Mouse (Mus musculus) lung, embryonic 14.5 days (tissue): ENCODE data around the gene Rassf5. TPM values are rescaled to one million over a fixed set of nuclear protein-coding genes. Genes with fewer than 3 reads are reported as not detected.
A peak's percentile ranks its signal among the peaks of the same experiment; 100 is the strongest.
"Not testable (repeated sequence)": the region's sequence is repeated elsewhere in the genome, so short reads cannot be mapped to it uniquely, and the experiment has no call there.

ENCODE experiments used
- ATAC-seq: fragments of 200-750 bp; cut with Nextera tagmentation; 2 replicates; pipeline ENCODE4 v1.8.0; 2017; ENCODE audit warnings: mild to moderate bottlenecking, moderate TSS enrichment, moderate library complexity; ENCODE audit not compliant: insufficient read depth
- DNase-seq: peaks from one replicate; pipeline ENCODE4 v3.0.0-alpha.2; 2015
- H3K27ac ChIP-seq: fragments of 300-500 bp; sonication (generic); 2 replicates; pipeline ENCODE4 v1.5.1; 2014; ENCODE audit warnings: low read depth, mild to moderate bottlenecking, moderate library complexity
- H3K27me3 ChIP-seq: fragments of 300-500 bp; sonication (generic); 2 replicates; pipeline ENCODE4 v1.6.1; 2014; ENCODE audit warnings: low read length, control low read depth; ENCODE audit not compliant: insufficient read depth
- H3K36me3 ChIP-seq: fragments of 300-500 bp; sonication (generic); 2 replicates; pipeline ENCODE4 v1.6.1; 2014; ENCODE audit warnings: control low read depth; ENCODE audit not compliant: insufficient read depth
- H3K4me1 ChIP-seq: fragments of 300-500 bp; sonication (generic); 2 replicates; pipeline ENCODE4 v1.6.1; 2014; ENCODE audit warnings: antibody characterized with exemption, control low read depth; ENCODE audit not compliant: insufficient read depth
- H3K4me2 ChIP-seq: fragments of 300-500 bp; sonication (generic); 2 replicates; pipeline ENCODE4 v1.6.1; 2014; ENCODE audit warnings: mild to moderate bottlenecking
- H3K4me3 ChIP-seq: fragments of 300-500 bp; sonication (generic); 2 replicates; pipeline ENCODE4 v1.5.1; 2014; ENCODE audit warnings: low read depth, low read length
- H3K9ac ChIP-seq: fragments of 300-500 bp; sonication (generic); 2 replicates; pipeline ENCODE4 v1.6.1; 2014
- H3K9me3 ChIP-seq: fragments of 300-500 bp; sonication (generic); 2 replicates; pipeline ENCODE4 v1.6.1; 2016; ENCODE audit warnings: low read depth, low read length, control low read depth
- CTCF ChIP-seq: IDR thresholded peaks from 2 replicates; pipeline ENCODE4 v1.5.1; 2016; ENCODE audit warnings: antibody characterized with exemption, low read depth
- WGBS: fragments of 180-500 bp; shearing (Covaris S2); extraction: QIAGEN DNeasy Blood & Tissue Kit; methylation state at CpG from one replicate; pipeline ENCODE4 v1.1.7; 2014; 5-methylcytosine and 5-hydroxymethylcytosine counted together
- polyA plus RNA-seq: library from polyadenylated mRNA; unstranded; fragments of >200 nt; fragmentation: Nextera tagmentation; extraction: Ambion mirVana; gene quantifications from 2 replicates; pipeline ENCODE4 v1.2.1, GENCODE M21; 2014

Gene Rassf5
- polyA plus RNA-seq, 1 experiment from 2014 or later: 3.1 TPM

DNA sequence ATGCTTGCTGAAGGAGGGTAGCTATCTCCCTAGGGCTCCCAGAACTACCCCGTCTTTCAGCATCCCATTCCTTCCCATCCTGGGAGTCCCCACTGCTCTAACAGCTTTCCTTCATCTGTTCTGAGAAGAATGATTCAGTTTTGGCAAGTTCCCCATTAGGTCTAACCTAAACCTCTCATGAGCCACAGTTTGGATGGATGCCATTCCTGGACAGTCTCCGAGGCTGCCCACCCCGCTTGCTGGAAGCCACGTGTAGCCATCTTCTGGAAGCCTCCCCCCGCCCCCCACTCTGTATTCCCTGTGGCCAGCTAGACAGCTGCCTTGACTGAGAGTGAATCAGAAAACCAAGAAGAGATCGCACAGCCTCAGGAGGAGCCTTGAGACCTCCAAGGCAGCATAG is 12.2 kb upstream of the Rassf5 start:
- no peak for TF ChIP-seq CTCF
- no peak for ATAC-seq

GRCm38 (mm10) chr1:131252516-131253250 is 7.6 kb upstream of the Rassf5 start:
- WGBS: 63% methylated on average over 7 of the region's 7 CpGs
- H3K27ac ChIP-seq: not testable (repeated sequence)

More for the DNA sequence above, 12.2 kb upstream of the Rassf5 start:
- DNase-seq: no peak
- Histone ChIP-seq H3K4me3 (no peak overlapping the region), H3K9ac (no peak overlapping the region), H3K9me3 (no peaks in the 10 kb centered on the region), H3K4me1 (no peaks in the 10 kb centered on the region), H3K27ac (no peak overlapping the region), H3K4me2 (no peak overlapping the region), H3K36me3 (no peaks in the 10 kb centered on the region), H3K27me3 (no peaks in the 10 kb centered on the region)
- WGBS: 69% methylated on average over 6 of the region's 6 CpGs

DNA sequence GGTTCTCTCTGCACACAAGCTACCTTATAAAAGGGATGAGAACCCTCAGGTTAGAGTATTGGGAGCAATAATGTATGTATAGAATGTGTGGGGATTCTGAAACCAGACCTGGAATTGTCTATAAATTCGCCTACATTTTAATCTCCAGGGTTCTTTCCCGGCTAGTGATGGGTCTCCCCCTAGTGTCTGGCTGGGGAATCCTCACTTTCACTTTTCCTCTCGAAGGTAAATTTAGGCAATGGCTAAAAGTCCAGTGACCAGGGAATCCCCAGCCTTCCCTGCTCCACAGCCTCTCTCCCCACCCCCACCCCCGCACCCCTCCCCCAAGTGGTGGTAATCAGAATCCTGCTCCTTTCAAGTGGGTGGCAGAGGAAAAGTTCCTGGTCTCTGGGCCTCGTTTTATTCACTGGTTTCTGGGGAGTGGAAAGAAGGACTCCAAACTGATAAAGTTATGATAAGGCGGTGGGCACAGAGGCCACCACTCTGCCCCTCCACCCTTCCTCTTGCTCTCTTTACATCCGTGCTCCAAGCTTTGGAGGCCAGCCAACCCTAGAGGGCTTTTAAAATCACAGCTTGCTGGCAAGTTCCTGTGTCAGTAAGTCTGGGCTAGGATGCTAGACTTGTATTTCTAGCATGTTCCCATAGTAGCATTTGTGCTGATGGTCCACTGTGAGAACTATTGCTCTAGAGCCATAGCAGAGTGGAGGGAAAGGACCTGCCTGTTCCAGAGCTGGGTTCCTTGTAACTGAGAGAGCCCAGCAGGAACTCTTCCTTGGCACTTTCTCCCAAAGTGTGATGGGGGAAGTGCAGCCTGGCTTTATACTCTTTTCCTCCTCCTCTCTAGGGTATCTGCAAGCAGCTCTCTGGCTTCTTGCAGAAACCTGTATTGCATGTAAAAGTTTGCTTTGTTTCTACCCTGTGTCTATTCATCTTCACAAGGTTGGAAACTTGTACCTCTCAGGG is 1.7 kb upstream of the Rassf5 start:
- Histone ChIP-seq H3K4me1 (peaks cover 6% of the 10 kb centered on the region; the same call in 1 of the 2 replicates), H3K4me2 (peak overlapping the region; percentile 99), H3K9me3 (no peaks in the 10 kb centered on the region), H3K27ac (no peak overlapping the region), H3K4me3 (no peak overlapping the region), H3K9ac (no peak overlapping the region), H3K36me3 (no peaks in the 10 kb centered on the region), H3K27me3 (peaks cover 33% of the 10 kb centered on the region)
- under 1% methylated on average over 7 of the region's 7 CpGs for WGBS
- peak; percentile 72 for TF ChIP-seq CTCF
- DNase-seq (peak; percentile 84), ATAC-seq (peak; percentile 19; the same call in 1 of the 2 replicates)

More at GRCm38 (mm10) chr1:131252516-131253250, 7.6 kb upstream of the Rassf5 start:
- H3K4me2 ChIP-seq, H3K9me3 ChIP-seq, H3K27me3 ChIP-seq, ATAC-seq, H3K4me1 ChIP-seq, DNase-seq, H3K9ac ChIP-seq, H3K4me3 ChIP-seq, H3K36me3 ChIP-seq: not testable (repeated sequence)

DNA sequence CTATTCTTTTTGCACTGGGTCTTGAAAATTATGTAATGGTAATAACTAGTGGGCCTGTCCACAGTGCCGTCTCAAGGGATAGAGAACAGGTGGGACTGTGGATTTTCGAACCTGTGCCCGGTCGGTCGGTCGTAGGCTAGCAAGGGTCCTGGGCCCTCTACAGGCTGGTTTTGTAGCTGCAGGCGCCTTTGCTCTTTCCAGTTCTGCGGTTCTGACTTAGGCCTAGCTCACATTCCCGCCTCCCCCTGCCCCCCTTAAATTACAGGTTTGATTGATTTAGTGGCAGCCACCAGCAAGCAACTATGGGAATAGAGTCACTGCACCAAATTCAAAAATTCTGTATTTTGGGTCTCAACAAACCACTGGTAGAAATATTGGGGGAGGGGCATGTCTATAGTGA is 868 bp upstream of the Rassf5 start:
- DNase-seq (peak; percentile 71), ATAC-seq (peak; percentile 48)
- Histone ChIP-seq H3K27ac (no peak overlapping the region), H3K4me3 (peak overlapping the region; percentile 66), H3K27me3 (peaks cover 34% of the 10 kb centered on the region), H3K9ac (no peak overlapping the region), H3K9me3 (no peaks in the 10 kb centered on the region), H3K4me2 (peak overlapping the region; percentile 99), H3K4me1 (peaks cover 6% of the 10 kb centered on the region; the same call in 1 of the 2 replicates), H3K36me3 (no peaks in the 10 kb centered on the region)
- 6% methylated on average over 9 of the region's 9 CpGs for WGBS
- peak; percentile 56 for TF ChIP-seq CTCF

DNA sequence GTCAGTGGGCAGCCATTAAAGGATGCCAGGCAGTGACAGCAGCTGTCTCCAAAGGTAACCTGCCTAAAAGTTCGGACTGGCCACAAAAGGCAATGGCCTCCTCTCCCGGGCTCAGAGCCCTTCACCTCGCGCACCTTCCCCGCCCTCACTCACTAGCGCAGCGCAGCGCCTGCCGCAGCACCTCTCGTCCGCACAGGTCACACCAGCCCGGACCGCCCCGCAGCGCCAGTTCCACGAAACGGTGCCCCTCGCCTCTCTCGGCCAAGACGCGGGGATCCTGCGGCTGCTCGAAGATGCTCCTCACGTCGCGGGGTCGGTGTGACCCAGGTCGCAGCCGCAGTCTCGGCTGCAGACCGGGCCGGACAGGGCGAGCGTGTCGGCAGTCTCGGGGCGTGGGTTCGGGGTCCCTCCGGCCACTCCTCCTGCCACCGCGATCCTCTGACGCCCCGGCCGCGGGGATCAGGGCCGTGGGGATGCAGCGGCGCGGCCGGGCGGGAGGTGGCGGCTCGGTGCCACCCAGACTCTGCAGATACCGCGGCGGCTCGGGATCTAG is 446 bp downstream of the Rassf5 start:
- Histone ChIP-seq H3K27me3 (peaks cover 34% of the 10 kb centered on the region), H3K9ac (peak overlapping the region; percentile 67), H3K9me3 (no peaks in the 10 kb centered on the region), H3K4me3 (peak overlapping the region; percentile 66), H3K27ac (no peak overlapping the region), H3K4me2 (peak overlapping the region; percentile 99), H3K4me1 (peaks cover 6% of the 10 kb centered on the region; the same call in 1 of the 2 replicates), H3K36me3 (no peaks in the 10 kb centered on the region)
- DNase-seq: no peak
- peak; percentile 1; the same call in 1 of the 2 replicates for ATAC-seq
- 1% methylated on average over 55 of the region's 57 CpGs for WGBS
- no peak for TF ChIP-seq CTCF

DNA sequence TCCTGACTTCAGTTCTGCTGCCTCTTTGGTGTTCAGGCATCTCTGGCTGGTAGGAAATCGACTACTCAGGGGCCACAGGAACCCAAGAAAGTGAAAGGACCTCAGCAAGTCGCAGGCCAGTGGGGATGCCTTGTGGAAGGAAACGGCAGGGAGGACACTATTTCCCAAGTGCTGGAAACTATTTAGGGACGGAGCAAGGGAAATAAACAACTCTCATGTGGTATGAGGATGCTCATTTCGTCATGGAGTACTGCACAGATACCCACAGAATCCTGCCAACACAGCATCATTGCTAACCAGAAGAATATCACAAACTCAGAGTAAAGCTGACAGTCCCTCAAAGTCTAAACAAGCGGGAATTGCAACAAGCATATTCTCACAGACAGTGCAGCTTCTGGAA is 2.1 kb downstream of the Rassf5 start:
- H3K4me2 ChIP-seq: peak overlapping the region; percentile 20; the same call in 1 of the 2 replicates
- H3K9ac ChIP-seq: no peak overlapping the region
- 30% methylated on average over 6 of the region's 6 CpGs for WGBS
- TF ChIP-seq CTCF: no peak
- DNase-seq: no peak
- H3K36me3 ChIP-seq: no peaks in the 10 kb centered on the region
- no peak for ATAC-seq
- no peak overlapping the region for H3K4me3 ChIP-seq
- peaks cover 6% of the 10 kb centered on the region; the same call in 1 of the 2 replicates for H3K4me1 ChIP-seq
- peaks cover 34% of the 10 kb centered on the region for H3K27me3 ChIP-seq
- H3K9me3 ChIP-seq: no peaks in the 10 kb centered on the region
- no peak overlapping the region for H3K27ac ChIP-seq
